Mouse (Mus musculus) MEL-GATA-1-ER (cell line): ENCODE data around the gene Wnt4.

ENCODE experiments used
- DNase-seq: peaks from one replicate; pipeline ENCODE4 v3.0.0-alpha.2; 2012; ENCODE audit warnings: low read depth; ENCODE audit errors: extremely low read depth

Wnt4 gene

GRCm38 (mm10) chr4:137305831-137306576, 28.7 kb downstream of the Wnt4 start:
- no peak for DNase-seq

- no peak for DNase-seq
Observed at GRCm38 (mm10) chr4:137306577-137306888, 29.2 kb downstream of the Wnt4 start.

GRCm38 (mm10) chr4:137306991-137307706, 29.9 kb downstream of the Wnt4 start:
- DNase-seq: no peak

GRCm38 (mm10) chr4:137308377-137308776, 31.1 kb downstream of the Wnt4 start:
- DNase-seq: peak; percentile 11

GRCm38 (mm10) chr4:137313511-137313910, 36.2 kb downstream of the Wnt4 start:
- DNase-seq: peak; percentile 9

- DNase-seq: no peak
Observed at GRCm38 (mm10) chr4:137314561-137314960, 37.3 kb downstream of the Wnt4 start.

GRCm38 (mm10) chr4:137315061-137315460, 37.8 kb downstream of the Wnt4 start:
- no peak for DNase-seq

- DNase-seq: no peak
Observed at GRCm38 (mm10) chr4:137316027-137316770, 38.9 kb downstream of the Wnt4 start.

- DNase-seq: no peak
Observed at GRCm38 (mm10) chr4:137324926-137325325, 47.6 kb downstream of the Wnt4 start.

GRCm38 (mm10) chr4:137326494-137326893, 49.2 kb downstream of the Wnt4 start:
- no peak for DNase-seq

GRCm38 (mm10) chr4:137332051-137332450, 54.8 kb downstream of the Wnt4 start:
- DNase-seq: no peak

GRCm38 (mm10) chr4:137336468-137336867, 59.2 kb downstream of the Wnt4 start:
- DNase-seq: no peak

- DNase-seq: peak; percentile 40
Observed at GRCm38 (mm10) chr4:137339415-137339814, 62.1 kb downstream of the Wnt4 start.

GRCm38 (mm10) chr4:137342816-137343215, 65.5 kb downstream of the Wnt4 start:
- no peak for DNase-seq

- peak; percentile 45 for DNase-seq
Observed at GRCm38 (mm10) chr4:137345112-137345511, 67.8 kb downstream of the Wnt4 start.

GRCm38 (mm10) chr4:137345790-137346189, 68.5 kb downstream of the Wnt4 start:
- peak; percentile 84 for DNase-seq
